Mouse (Mus musculus): ENCODE measurements at regions not wholly inside any gene's neighbourhood (a gene's known extent, or its start where the extent isn't known, plus 50 kb on each side); places are given as distances from the start of the nearest gene placed in this dataset.

GRCm38 (mm10) chr8:30655749-30656241, 2772.7 kb upstream of the 5930422O12Rik start:
- ATAC-seq (ENCODE audit: low TSS enrichment), result no peak

GRCm38 (mm10) chr8:30661261-30661660, 2767.2 kb upstream of the 5930422O12Rik start:
- no peak for ATAC-seq (ENCODE audit: low TSS enrichment)

DNA sequence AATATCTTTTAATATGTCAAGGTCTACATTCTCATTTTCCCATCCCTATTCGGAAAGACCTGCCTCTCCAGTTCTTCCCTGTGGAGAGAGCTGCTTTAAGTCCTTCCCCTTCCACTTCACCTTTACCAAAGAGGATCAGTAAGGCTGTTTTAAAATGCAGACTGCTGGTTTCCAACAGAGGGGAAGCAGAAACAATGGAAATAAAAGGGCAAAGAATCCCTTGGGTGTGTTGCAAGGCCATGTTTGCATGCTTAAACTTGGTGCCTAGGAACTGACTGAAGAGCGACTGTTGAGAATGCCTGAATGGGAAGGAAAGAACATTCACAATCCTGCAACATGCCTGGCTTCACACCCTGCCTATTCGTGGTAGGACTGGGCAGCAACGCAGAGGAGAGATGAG, 2759.1 kb upstream of the 5930422O12Rik start:
- ATAC-seq (ENCODE audit: low TSS enrichment), result no peak

DNA sequence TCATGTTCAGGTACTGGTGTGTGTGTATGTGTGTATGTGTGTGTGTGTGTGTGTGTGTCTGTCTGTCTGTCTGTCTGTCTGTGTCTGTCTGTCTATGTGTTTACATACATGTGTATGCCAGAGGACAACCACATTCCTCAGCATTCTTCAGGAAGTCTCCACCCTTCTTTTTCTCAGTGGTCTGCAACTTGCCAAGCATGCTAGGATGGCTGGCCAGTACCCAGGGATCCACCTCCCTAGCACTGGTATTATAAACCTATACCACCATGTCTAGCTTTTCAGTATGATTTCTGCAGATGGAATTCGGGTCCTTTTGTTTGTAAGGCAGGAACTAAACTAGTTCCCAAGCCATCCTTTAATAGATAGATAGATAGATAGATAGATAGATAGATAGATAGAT, 2751.1 kb upstream of the 5930422O12Rik start:
- no peak for ATAC-seq (ENCODE audit: low TSS enrichment)

DNA sequence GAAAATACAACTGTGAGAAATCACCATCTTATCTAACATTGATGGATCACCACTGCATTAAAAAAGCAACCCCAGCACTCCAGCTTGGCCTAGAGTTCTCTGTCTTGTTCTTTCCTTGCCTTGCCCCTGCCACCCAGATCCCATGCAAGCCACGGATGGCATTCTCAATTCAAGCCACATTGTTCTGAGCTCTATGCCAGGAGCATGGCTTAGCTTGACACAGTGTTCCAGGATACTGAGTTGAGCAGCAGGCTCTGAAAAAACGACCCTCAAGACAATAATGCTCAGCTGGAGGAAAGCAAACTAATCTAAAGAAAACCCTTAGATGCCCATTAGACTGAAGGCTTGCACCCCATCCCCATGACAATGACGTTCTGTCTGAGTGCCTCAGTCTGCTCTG, 2746.3 kb upstream of the 5930422O12Rik start:
- ATAC-seq (ENCODE audit: low TSS enrichment), result no peak

DNA sequence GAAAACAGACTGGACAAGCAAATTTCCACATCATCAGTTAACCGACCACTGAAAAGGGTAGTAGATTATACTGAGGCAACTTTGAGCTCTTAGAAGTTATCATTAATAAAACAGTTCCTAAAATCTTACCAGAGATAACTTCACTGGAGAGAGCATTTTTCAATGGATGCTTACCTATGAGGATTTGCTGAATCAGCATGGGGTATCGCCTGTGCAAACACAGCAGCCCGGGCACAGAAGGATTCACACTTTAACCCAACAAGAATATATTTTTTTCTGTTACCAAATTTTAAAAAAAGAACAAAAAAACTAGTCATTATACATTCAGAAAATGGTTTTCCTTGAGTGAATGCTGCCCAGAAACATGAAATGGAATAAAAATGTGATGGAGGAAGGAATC, 2742.0 kb upstream of the 5930422O12Rik start:
- ATAC-seq (ENCODE audit: low TSS enrichment), result no peak

DNA sequence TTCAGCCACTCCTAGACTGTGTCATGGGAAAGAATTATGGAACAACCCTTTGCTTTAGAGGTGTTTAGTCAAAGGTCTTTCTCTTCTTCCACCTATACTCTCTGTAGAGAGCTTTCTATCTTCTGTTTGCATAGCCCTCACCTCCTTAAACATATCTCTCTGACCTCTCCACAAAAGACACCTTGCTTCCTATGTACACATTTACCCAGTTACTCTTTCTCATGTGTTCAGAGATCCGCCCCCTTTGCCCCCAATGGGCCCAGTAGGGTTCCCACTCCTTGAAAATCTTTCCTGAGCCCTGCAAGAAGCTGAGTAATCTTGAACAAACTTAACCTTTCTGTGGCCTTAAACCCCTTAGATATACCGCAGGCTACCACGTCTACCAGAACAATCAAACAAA, 2734.4 kb upstream of the 5930422O12Rik start:
- no peak for ATAC-seq (ENCODE audit: low TSS enrichment)

DNA sequence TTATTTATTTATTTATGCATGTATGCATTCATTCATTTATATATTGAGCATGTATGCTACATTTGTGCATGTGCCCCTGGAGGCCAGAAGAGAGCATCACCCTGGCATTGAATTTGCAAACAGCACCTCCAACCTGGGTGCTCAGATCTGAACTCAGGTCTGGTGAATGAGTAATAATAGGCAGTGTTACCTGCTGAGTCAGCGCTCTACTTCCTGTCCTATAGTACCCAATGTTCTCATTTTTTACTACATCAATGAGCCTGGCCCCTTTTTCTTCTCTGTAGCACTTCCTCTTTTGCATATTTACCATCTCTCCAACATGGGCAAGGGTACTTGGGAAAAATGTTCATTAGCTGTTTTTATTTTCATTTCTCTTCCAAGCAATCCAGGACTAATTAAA, 2711.9 kb upstream of the 5930422O12Rik start:
- ATAC-seq (ENCODE audit: low TSS enrichment), result no peak

GRCm38 (mm10) chr8:30730366-30730765, 2698.1 kb upstream of the 5930422O12Rik start:
- peak; percentile 50 for ATAC-seq (ENCODE audit: low TSS enrichment)

DNA sequence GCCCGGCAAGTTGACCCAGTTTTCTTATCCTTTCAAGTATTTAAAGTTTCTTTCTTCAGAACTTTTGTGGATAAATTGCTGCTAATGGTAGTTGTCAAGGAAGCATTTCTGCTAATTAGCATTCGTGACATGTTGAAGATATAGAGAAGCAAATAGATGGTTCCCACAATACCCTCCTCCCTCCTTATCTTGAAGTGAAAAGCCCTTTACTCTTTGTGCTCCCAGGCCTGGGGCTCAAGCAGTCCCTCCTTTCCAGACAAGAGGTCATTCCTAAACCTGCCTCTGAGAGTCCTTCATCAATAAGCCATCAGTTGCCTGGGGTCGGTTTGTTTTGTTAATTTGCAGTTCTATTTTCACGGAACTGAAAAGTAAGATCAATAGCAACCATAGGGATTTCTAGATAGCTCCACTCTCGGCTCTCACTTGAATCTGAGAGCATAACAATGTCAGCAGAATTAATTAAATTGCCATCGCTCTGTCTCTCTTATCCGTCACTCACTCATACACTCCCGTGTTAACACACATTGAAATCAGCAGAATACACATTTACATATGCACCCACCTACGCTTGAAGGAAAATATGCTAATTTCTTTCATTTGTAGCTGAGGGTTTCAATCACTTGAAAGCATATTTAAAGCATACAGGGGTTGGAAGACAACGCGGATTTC, 2695.8 kb upstream of the 5930422O12Rik start:
- ATAC-seq (ENCODE audit: low TSS enrichment), result peak; percentile 59; the same call in 1 of the 2 replicates

GRCm38 (mm10) chr8:30733385-30733784, 2695.1 kb upstream of the 5930422O12Rik start:
- ATAC-seq (ENCODE audit: low TSS enrichment), result no peak

DNA sequence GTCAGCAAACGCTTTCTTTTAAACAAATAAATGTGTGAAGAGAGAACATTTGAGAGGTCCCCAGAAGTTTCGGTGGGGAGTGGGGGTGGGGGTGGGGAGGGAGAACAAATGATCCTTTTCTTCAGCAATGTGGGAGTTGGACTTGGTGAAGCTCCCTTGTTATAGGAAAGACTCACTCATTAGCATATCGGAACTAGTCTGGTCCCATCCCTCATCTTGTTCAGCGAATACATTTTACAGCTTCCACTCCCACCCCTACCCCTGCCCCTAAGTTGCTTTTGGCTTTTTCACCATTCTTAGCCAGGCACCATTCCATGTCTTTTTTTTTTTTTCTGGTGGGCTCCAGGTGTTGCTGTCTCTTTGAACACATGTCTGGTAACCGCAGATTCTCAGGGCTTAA, 2693.2 kb upstream of the 5930422O12Rik start:
- ATAC-seq (ENCODE audit: low TSS enrichment), result no peak

DNA sequence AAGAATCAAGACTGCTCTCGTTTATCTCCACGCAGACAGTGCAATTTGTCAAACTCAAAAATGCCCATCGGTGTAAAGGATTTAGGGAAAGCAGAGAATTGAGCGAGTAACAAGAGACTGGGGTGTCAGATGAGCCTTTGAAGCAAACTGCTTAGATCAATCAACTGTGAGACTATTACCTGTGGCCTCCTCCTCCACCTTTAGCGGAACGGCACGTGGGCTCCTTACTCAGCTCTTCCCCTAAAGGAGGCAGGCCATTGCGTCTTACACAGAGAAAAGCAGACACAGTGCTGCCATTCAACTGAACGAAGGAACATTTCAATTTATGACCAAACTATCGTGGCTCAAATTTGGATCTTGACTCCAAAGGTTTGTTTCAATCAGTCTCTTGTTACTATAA, 2692.8 kb upstream of the 5930422O12Rik start:
- no peak for ATAC-seq (ENCODE audit: low TSS enrichment)

GRCm38 (mm10) chr8:30746874-30747273, 2681.6 kb upstream of the 5930422O12Rik start:
- no peak for ATAC-seq (ENCODE audit: low TSS enrichment)
